Mouse (Mus musculus) CH12.LX (cell line): Measurements from ENCODE around the gene Adm. TPM values are rescaled to one million over a fixed set of nuclear protein-coding genes. Genes with fewer than 3 reads are reported as not detected.

Source experiments
- DNase-seq: peaks from one replicate; pipeline ENCODE4 v3.0.0-alpha.2; 2013; ENCODE audit errors: extremely low read depth
- H3K27ac ChIP-seq: 2 replicates; pipeline ENCODE4 v1.5.1; 2012; ENCODE audit warnings: low read depth, mild to moderate bottlenecking, control low read depth, moderate library complexity; ENCODE audit not compliant: insufficient read depth
- H3K27me3 ChIP-seq: replicated peaks from 2 replicates; pipeline ENCODE3; 2012; ENCODE audit warnings: inconsistent platforms
- H3K36me3 ChIP-seq, 2 experiments: replicated peaks in 1 of 2; 2 replicates each; pipeline versions ENCODE3 to v1.6.1; 2012; ENCODE audit warnings: inconsistent platforms in 1 of 2, low read length in 1 of 2, mild to moderate bottlenecking in 1 of 2, mixed read lengths in 1 of 2, moderate library complexity in 1 of 2; ENCODE audit not compliant: control insufficient read depth in 1 of 2, insufficient read depth in 1 of 2
- H3K4me1 ChIP-seq, 2 experiments: 2 replicates each; pipeline ENCODE4 v1.6.1; 2012; ENCODE audit warnings: inconsistent platforms in 1 of 2, moderate library complexity in 1 of 2; ENCODE audit not compliant: insufficient read depth in 2 of 2, control insufficient read depth in 1 of 2
- H3K4me2 ChIP-seq: 2 replicates; pipeline ENCODE4 v1.6.1; 2012; ENCODE audit warnings: low read depth, mild to moderate bottlenecking, control low read depth; ENCODE audit not compliant: poor library complexity, insufficient read depth, severe bottlenecking
- H3K4me3 ChIP-seq, 3 experiments: fragments of 150-350 bp in 1 of 3; sonication (generic) in 1 of 3; replicated peaks in 1 of 3; 2 replicates each; pipeline versions ENCODE3 to v1.5.1; 2011 to 2012; ENCODE audit warnings: low read depth in 2 of 3, low read length in 2 of 3, mild to moderate bottlenecking in 2 of 3, moderate library complexity in 2 of 3, control low read depth in 1 of 3, improper control_type of control experiment in 1 of 3, inconsistent platforms in 1 of 3, mixed read lengths in 1 of 3; ENCODE audit not compliant: poor library complexity in 1 of 3
- H3K79me2 ChIP-seq: replicated peaks from 2 replicates; pipeline ENCODE4 v1.6.1; 2012; ENCODE audit warnings: mild to moderate bottlenecking, moderate library complexity; ENCODE audit not compliant: control insufficient read depth, poor library complexity, insufficient read depth, severe bottlenecking; ENCODE audit errors: extremely low read depth
- H3K9ac ChIP-seq: 2 replicates; pipeline ENCODE4 v1.6.1; 2012; ENCODE audit warnings: low read depth, mild to moderate bottlenecking, control low read depth, moderate library complexity; ENCODE audit not compliant: insufficient read depth
- H3K9me3 ChIP-seq: replicated peaks from 2 replicates; pipeline ENCODE3; 2012; ENCODE audit warnings: low read length, inconsistent platforms, mixed read lengths
- BHLHE40 ChIP-seq: IDR thresholded peaks from 2 replicates; pipeline ENCODE4 v1.6.1; 2011; ENCODE audit warnings: mild to moderate bottlenecking, low read depth, low read length, improper control_type of control experiment
- CHD1 ChIP-seq: IDR thresholded peaks from 2 replicates; pipeline ENCODE4 v1.6.1; 2012; ENCODE audit warnings: low read depth, low read length, improper control_type of control experiment, inconsistent platforms
- CTCF ChIP-seq, 2 experiments: IDR thresholded peaks in 1 of 2; conservative IDR thresholded peaks in 1 of 2; 2 replicates each; pipeline ENCODE4 v1.5.1; 2011 to 2012; ENCODE audit warnings: low read depth in 2 of 2, low read length in 2 of 2, improper control_type of control experiment in 1 of 2, inconsistent platforms in 1 of 2, mild to moderate bottlenecking in 1 of 2, moderate library complexity in 1 of 2
- ETS1 ChIP-seq: conservative IDR thresholded peaks from 2 replicates; pipeline ENCODE4 v1.6.1; 2012; ENCODE audit warnings: low read depth, mild to moderate bottlenecking, inconsistent platforms, low read length, improper control_type of control experiment, moderate library complexity
- GABPA ChIP-seq: IDR thresholded peaks from 2 replicates; pipeline ENCODE4 v1.6.1; 2012; ENCODE audit warnings: low read depth, low read length, improper control_type of control experiment, inconsistent platforms; ENCODE audit not compliant: insufficient replicate concordance
- HCFC1 ChIP-seq: IDR thresholded peaks from 2 replicates; pipeline ENCODE4 v1.6.1; 2012; ENCODE audit warnings: low read depth, mild to moderate bottlenecking, inconsistent platforms, low read length, improper control_type of control experiment
- JUN ChIP-seq: IDR thresholded peaks from 2 replicates; pipeline ENCODE4 v1.6.1; 2011; ENCODE audit warnings: low read depth, mild to moderate bottlenecking, low read length, improper control_type of control experiment, moderate library complexity; ENCODE audit not compliant: insufficient read depth
- MAFK ChIP-seq: IDR thresholded peaks from 2 replicates; pipeline ENCODE4 v1.6.1; 2011; ENCODE audit warnings: low read length, improper control_type of control experiment; ENCODE audit not compliant: insufficient replicate concordance
- MAX ChIP-seq: IDR thresholded peaks from 2 replicates; pipeline ENCODE4 v1.6.1; 2011; ENCODE audit warnings: low read length, improper control_type of control experiment
- MAZ ChIP-seq: IDR thresholded peaks from 2 replicates; pipeline ENCODE4 v1.6.1; 2012; ENCODE audit warnings: low read depth, mild to moderate bottlenecking, inconsistent platforms, low read length, improper control_type of control experiment, moderate library complexity
- MEF2A ChIP-seq: IDR thresholded peaks from 2 replicates; pipeline ENCODE4 v1.6.1; 2014; ENCODE audit warnings: low read depth, mild to moderate bottlenecking, inconsistent platforms, low read length, improper control_type of control experiment, borderline replicate concordance
- MYC ChIP-seq: IDR thresholded peaks from 2 replicates; pipeline ENCODE4 v1.6.1; 2011; ENCODE audit warnings: low read depth, mild to moderate bottlenecking, improper control_type of control experiment, low read length
- NELFE ChIP-seq: IDR thresholded peaks from 2 replicates; pipeline ENCODE4 v1.6.1; 2011; ENCODE audit warnings: low read depth, low read length, improper control_type of control experiment
- NRF1 ChIP-seq: IDR thresholded peaks from 2 replicates; pipeline ENCODE4 v1.6.1; 2014; ENCODE audit warnings: low read depth, mild to moderate bottlenecking, inconsistent platforms, low read length, improper control_type of control experiment, moderate library complexity
- POLR2A ChIP-seq: IDR thresholded peaks from 2 replicates; pipeline ENCODE4 v1.6.1; 2011; ENCODE audit warnings: low read depth, mild to moderate bottlenecking, improper control_type of control experiment, low read length
- POLR2AphosphoS2 ChIP-seq: IDR thresholded peaks from 2 replicates; pipeline ENCODE4 v1.6.1; 2011; ENCODE audit warnings: low read depth, low read length, improper control_type of control experiment
- RAD21 ChIP-seq: IDR thresholded peaks from 2 replicates; pipeline ENCODE4 v1.6.1; 2011; ENCODE audit warnings: low read depth, mild to moderate bottlenecking, low read length, improper control_type of control experiment, moderate library complexity
- RCOR1 ChIP-seq: conservative IDR thresholded peaks from 2 replicates; pipeline ENCODE4 v1.6.1; 2012; ENCODE audit warnings: low read depth, mild to moderate bottlenecking, inconsistent platforms, low read length, improper control_type of control experiment
- SIN3A ChIP-seq: IDR thresholded peaks from 2 replicates; pipeline ENCODE4 v1.6.1; 2012; ENCODE audit warnings: low read length, improper control_type of control experiment, inconsistent platforms
- TBP ChIP-seq: conservative IDR thresholded peaks from 2 replicates; pipeline ENCODE4 v1.6.1; 2011; ENCODE audit warnings: low read depth, low read length, improper control_type of control experiment
- TCF12 ChIP-seq: IDR thresholded peaks from 2 replicates; pipeline ENCODE4 v1.6.1; 2014; ENCODE audit warnings: low read depth, mild to moderate bottlenecking, inconsistent platforms, low read length, improper control_type of control experiment
- UBTF ChIP-seq: IDR thresholded peaks from 2 replicates; pipeline ENCODE4 v1.6.1; 2012; ENCODE audit warnings: low read depth, mild to moderate bottlenecking, inconsistent platforms, low read length, improper control_type of control experiment, moderate library complexity
- ZMIZ1 ChIP-seq: IDR thresholded peaks from 2 replicates; pipeline ENCODE4 v1.6.1; 2012; ENCODE audit warnings: low read depth, mild to moderate bottlenecking, inconsistent platforms, low read length, improper control_type of control experiment
- ZNF384 ChIP-seq: IDR thresholded peaks from 2 replicates; pipeline ENCODE4 v1.6.1; 2012; ENCODE audit warnings: low read depth, low read length, improper control_type of control experiment, inconsistent platforms
- dilution Hi-C: fragments of 300-500 bp; cut with MboI; formaldehyde crosslinking; loops from 2 replicates; pipeline ENCODE4 v1.14.3; 2020; ENCODE audit warnings: low sequenced_read_pairs; ENCODE audit not compliant: extremely low pct_unique_long_range_greater_than_20kb, extremely low pct_ligation_motif_present
- in situ Hi-C: fragments of 300-500 bp; cut with MboI; formaldehyde crosslinking; loops from 3 replicates; pipeline ENCODE4 v1.14.3; 2019; ENCODE audit warnings: low sequenced_read_pairs, low pct_ligation_motif_present, low pct_unique_long_range_greater_than_20kb, mixed read lengths
- polyA plus RNA-seq: library from polyadenylated mRNA; unstranded; fragments of >175 nt; gene quantifications from 2 replicates; pipeline ENCODE4 v1.2.1, GENCODE M21; 2012; ENCODE audit warnings: low read depth; ENCODE audit not compliant: insufficient read length
- total RNA-seq, 2 experiments: library from RNA; depleted of rRNA; stranded (reverse); fragments of 300-350 nt in 1 of 2; fragments of >200 nt in 1 of 2; gene quantifications; 2 replicates each; pipeline ENCODE4 v1.2.3; 2012 to 2014

Gene Adm
- total RNA-seq (2012; rRNA removed), result 13.2 and 23.2 TPM in 2 replicates
- total RNA-seq (2014; rRNA removed), result 14.0 and 16.0 TPM in 2 replicates
- polyA plus RNA-seq, result 6.9 and 7.4 TPM in 2 replicates

DNA sequence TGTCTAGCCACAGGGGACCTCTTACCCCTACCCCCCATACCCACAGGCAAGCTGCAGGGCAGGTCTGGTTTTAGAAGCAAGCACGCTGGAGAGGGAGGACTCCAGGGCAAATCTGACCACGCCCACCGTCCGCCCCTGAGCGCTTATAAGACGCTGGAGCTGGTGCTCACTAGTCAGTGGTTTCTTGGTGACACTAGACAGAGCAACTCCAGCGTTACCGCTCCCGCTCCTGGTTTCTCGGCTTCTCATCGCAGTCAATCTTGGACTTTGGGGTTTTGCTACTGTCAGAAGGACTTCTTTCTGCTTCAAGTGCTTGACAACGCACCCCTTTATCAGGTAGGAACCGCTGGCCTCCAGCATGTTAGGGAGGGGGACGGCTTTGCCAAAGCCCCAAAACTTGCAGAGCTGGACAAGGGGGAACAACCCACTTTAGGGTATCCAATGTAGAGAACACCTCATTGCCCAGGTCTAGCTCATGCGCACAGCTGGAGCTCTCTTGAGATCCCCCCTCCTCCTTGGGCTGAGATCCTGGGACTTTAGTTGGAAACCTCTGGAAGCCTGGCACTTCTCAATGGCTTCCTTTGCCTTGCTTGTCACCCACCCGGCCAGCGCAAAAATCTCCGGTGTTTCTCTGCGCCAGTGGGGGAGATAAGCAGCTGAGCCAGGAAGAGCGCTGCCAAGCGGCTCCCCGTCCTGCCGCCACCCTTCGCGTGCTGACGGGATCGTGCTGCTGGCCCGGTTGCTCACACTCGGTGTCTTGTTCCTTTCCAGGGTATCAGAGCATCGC is at the start of gene Adm:
TSS of gene Adm (plus strand) at position 176 of the 787 bp plus-strand sequence.
- H3K79me2 ChIP-seq, result 0 out of 2 replicates have a peak, but pooled peaks cover 5% of the 10 kb centered on the region
- peak within 1 kb of the TSS; percentile 34 for H3K9ac ChIP-seq
- peak within 1 kb of the TSS; percentile 60 to 77 (median 69) for H3K4me3 ChIP-seq
- peaks cover 24% of the 10 kb centered on the region for H3K27me3 ChIP-seq
- peak within 1 kb of the TSS; percentile 91 for H3K4me2 ChIP-seq
- peak; percentile 80 for DNase-seq
- no peaks in the 10 kb centered on the region for H3K9me3 ChIP-seq
- TF ChIP-seq ZMIZ1, result peak; percentile 94
- no peak for TF ChIP-seq CTCF (conservative IDR thresholded peaks at IDR 0.05 in 1 of 2, IDR thresholded peaks at IDR 0.05 in 1 of 2; ENCODE audit: low read depth in 2 of 2, low read length in 2 of 2)
- no peak for TF ChIP-seq MAFK
- no peak for TF ChIP-seq MAZ
- peak; percentile 87 for TF ChIP-seq TCF12
- no peak for TF ChIP-seq MEF2A
- no peak for TF ChIP-seq ETS1
- TF ChIP-seq CHD1, result no peak; the same call in 1 of the 2 replicates
- no peak for TF ChIP-seq GABPA
- no peak for TF ChIP-seq ZNF384
- TF ChIP-seq RCOR1, result no peak
- TF ChIP-seq NELFE, result peak; percentile 80
- TF ChIP-seq POLR2A, result peak; percentile 99
- TF ChIP-seq MYC, result no peak
- TF ChIP-seq HCFC1, result no peak
- 0 out of 2 replicates have a peak, but pooled peaks have one; percentile 36 for TF ChIP-seq NRF1
- TF ChIP-seq MAX, result peak; percentile 51; the same call in 1 of the 2 replicates
- TF ChIP-seq SIN3A, result peak; percentile 60; the same call in 1 of the 2 replicates
- TF ChIP-seq JUN, result no peak
- TF ChIP-seq TBP, result peak; percentile 98
- TF ChIP-seq RAD21, result no peak
- TF ChIP-seq BHLHE40, result peak; percentile 15; the same call in 1 of the 2 replicates
- TF ChIP-seq POLR2AphosphoS2, result peak; percentile 81; the same call in 1 of the 2 replicates
- 0 out of 2 replicates have a peak, but pooled peaks have one; percentile 46 for TF ChIP-seq UBTF
- TF ChIP-seq, all 38 proteins: peak for 11
- dilution Hi-C loops, result no loop called here
- in situ Hi-C loops, result loop anchor here (5.0 kb wide), 3 partner anchors 75 to 465 kb away; no protein-coding TSS in a partner anchor
- Histone ChIP-seq H3K36me3 (no peaks in the 10 kb centered on the region), H3K27ac (no peak within 1 kb of the TSS), H3K4me1 (peaks cover 0 to 23% of the 10 kb centered on the region in 2 experiments; a peak in 2 of 4 replicates)
